8 mouse cellular contexts compared by ENCODE assay signal in genomic region chr5:108693872-108694288, GRCm38 (mm10). TPM values are rescaled to one million over a fixed set of nuclear protein-coding genes. Genes with fewer than 3 reads are reported as not detected.
DNase-seq lines count a peak whose midpoint lies in the region; ATAC-seq and TF ChIP-seq lines count a peak whose summit lies in the region.

No protein-coding gene starts in this region.

- H3K4me1 ChIP-seq in heart, embryonic 16.5 days (ENCODE audit: control insufficient read depth, insufficient read depth, low read length), result peaks cover 15% of the 10 kb centered on the region
- peaks cover 31% of the 10 kb centered on the region for H3K4me1 ChIP-seq in lung, embryonic 16.5 days (replicated peaks; ENCODE audit: control insufficient read depth, insufficient read depth, low read length)
- peaks cover 11% of the 10 kb centered on the region for H3K4me1 ChIP-seq in thymus, adult 2 months (replicated peaks; ENCODE audit: control insufficient read depth, insufficient read depth, low read length)

- peak overlapping the region; percentile 85 for H3K4me2 ChIP-seq in heart, embryonic 16.5 days (ENCODE audit: low read depth, low read length)
- peak overlapping the region; percentile 83 for H3K4me2 ChIP-seq in lung, embryonic 16.5 days (ENCODE audit: low read depth, low read length)

- TF ChIP-seq POLR2A in thymus, adult 2 months (IDR thresholded peaks at IDR 0.05; ENCODE audit: control insufficient read depth, extremely low read depth, insufficient read depth, low read length, poor library complexity), result no peak

- H3K36me3 ChIP-seq in heart, embryonic 16.5 days (ENCODE audit: control insufficient read depth, insufficient read depth), result no peaks in the 10 kb centered on the region
- 0 out of 2 replicates have a peak, but pooled peaks cover under 1% of the 10 kb centered on the region for H3K36me3 ChIP-seq in lung, embryonic 16.5 days (ENCODE audit: control insufficient read depth, insufficient read depth, low read length)
- H3K36me3 ChIP-seq in thymus, adult 2 months (ENCODE audit: control insufficient read depth, insufficient read depth, low read length), result no peaks in the 10 kb centered on the region

- peak; percentile 70 to 77 for DNase-seq in CD8-positive naive resting alpha-beta T cell, adult 2 months (ENCODE audit: low read depth in 2 of 2, low spot score in 2 of 2)
- DNase-seq in adrenal gland, postnatal 25 days, result peak; percentile 91
- peak; percentile 92 to 96 for DNase-seq in kidney, postnatal 25 days
- DNase-seq in ovary, adult 18-20 months (ENCODE audit: low spot score), result peak; percentile 83
- DNase-seq in thymus, adult 2 months, result peak; percentile 87

- H3K27ac ChIP-seq in heart, embryonic 16.5 days (ENCODE audit: low read length), result peak overlapping the region; percentile 5; the same call in 1 of the 2 replicates
- peak overlapping the region; percentile 73 for H3K27ac ChIP-seq in lung, embryonic 16.5 days (ENCODE audit: low read length)
- no peak overlapping the region for H3K27ac ChIP-seq in thymus, adult 2 months (ENCODE audit: control insufficient read depth, insufficient read depth, low read length)

- H3K4me3 ChIP-seq in heart, embryonic 16.5 days (ENCODE audit: low read length), result peak overlapping the region; percentile 70
- H3K4me3 ChIP-seq in lung, embryonic 16.5 days (ENCODE audit: low read length), result peak overlapping the region; percentile 88
- H3K4me3 ChIP-seq in thymus, adult 2 months (ENCODE audit: control insufficient read depth, insufficient read depth, low read length), result peak overlapping the region; percentile 62

- WGBS in heart, embryonic 16.5 days, result under 1% methylated on average over 42 of the region's 43 CpGs
- WGBS in lung, embryonic 16.5 days, result 0% methylated on average over 27 of the region's 43 CpGs
- under 1% methylated on average over 39 of the region's 43 CpGs for WGBS in thymus, adult 2 months

- ATAC-seq in erythroid progenitor cell, adult 5-6 weeks (replicated peaks; ENCODE audit: low FRiP score, poor library complexity, severe bottlenecking), result peak; percentile 89
- ATAC-seq in heart, embryonic 16.5 days (replicated peaks; ENCODE audit: extremely low read depth, insufficient read depth, low FRiP score), result peak; percentile 96
- peak; percentile 97 for ATAC-seq in lung, embryonic 16.5 days (ENCODE audit: low read depth)

- peak overlapping the region; percentile 81 for H3K9ac ChIP-seq in heart, embryonic 16.5 days (ENCODE audit: low read length)
- peak overlapping the region; percentile 87 for H3K9ac ChIP-seq in lung, embryonic 16.5 days (ENCODE audit: low read length)

- TF ChIP-seq CTCF in thymus, adult 2 months (IDR thresholded peaks at IDR 0.05; ENCODE audit: borderline replicate concordance, control insufficient read depth, extremely low read depth, insufficient read depth, low read length, poor library complexity), result no peak

- H3K27me3 ChIP-seq in heart, embryonic 16.5 days (ENCODE audit: control insufficient read depth, insufficient read depth, low read length), result no peaks in the 10 kb centered on the region
- no peaks in the 10 kb centered on the region for H3K27me3 ChIP-seq in lung, embryonic 16.5 days (ENCODE audit: control insufficient read depth, insufficient read depth, low read depth, low read length)
- no peaks in the 10 kb centered on the region for H3K27me3 ChIP-seq in thymus, adult 2 months (ENCODE audit: control insufficient read depth, insufficient read depth, low read length)

- no peaks in the 10 kb centered on the region for H3K9me3 ChIP-seq in heart, embryonic 16.5 days (replicated peaks; ENCODE audit: control insufficient read depth, low read length)
- H3K9me3 ChIP-seq in lung, embryonic 16.5 days (ENCODE audit: control insufficient read depth, low read length), result no peaks in the 10 kb centered on the region

RNA-seq across cellular contexts. Expression of gene Fgfrl1, which starts 1.7 kb away (rescaled TPM):
- 24.6 and 32.3 TPM in 2 replicates for total RNA-seq in adrenal gland, postnatal 25 days (2021)
- total RNA-seq in erythroid progenitor cell, adult 5-6 weeks (2015; ENCODE audit: low replicate concordance), result 22.2 and 28.8 TPM in 2 replicates
- total RNA-seq in erythroid progenitor cell, adult 5-6 weeks (2017; ENCODE audit: low replicate concordance), result 21.5 and 23.2 TPM in 2 replicates
- polyA plus RNA-seq in heart, embryonic 16.5 days (2015; fragmentation: Nextera tagmentation; extraction: Ambion mirVana), result 6.4 and 11.4 TPM in 2 replicates
- polyA plus RNA-seq in lung, embryonic 16.5 days (2015; fragmentation: Nextera tagmentation; extraction: Ambion mirVana), result 11.2 and 11.8 TPM in 2 replicates
- polyA plus RNA-seq in thymus, adult 2 months (2012; rRNA removed), result 22.2 and 26.0 TPM in 2 replicates

RNA-seq across cellular contexts. Expression of gene Slc26a1, which starts 18.5 kb away (rescaled TPM):
- 0.15 and 1.1 TPM in 2 replicates for total RNA-seq in adrenal gland, postnatal 25 days (2021)
- total RNA-seq in erythroid progenitor cell, adult 5-6 weeks (2015; ENCODE audit: low replicate concordance), result 3.6 and 4.6 TPM in 2 replicates
- total RNA-seq in erythroid progenitor cell, adult 5-6 weeks (2017; ENCODE audit: low replicate concordance), result 0.90 and 1.7 TPM in 2 replicates
- polyA plus RNA-seq in heart, embryonic 16.5 days (2015; fragmentation: Nextera tagmentation; extraction: Ambion mirVana), result 0.41 and 0.61 TPM in 2 replicates
- polyA plus RNA-seq in lung, embryonic 16.5 days (2015; fragmentation: Nextera tagmentation; extraction: Ambion mirVana), result 0.51 and 0.75 TPM in 2 replicates
- polyA plus RNA-seq in thymus, adult 2 months (2012; rRNA removed), result 0.44 and 0.87 TPM in 2 replicates

RNA-seq across cellular contexts. Expression of gene Dgkq, which starts 24.4 kb away (rescaled TPM):
- 21.2 and 22.7 TPM in 2 replicates for total RNA-seq in adrenal gland, postnatal 25 days (2021)
- 4.2 TPM in 1 of 2 replicates, not detected in the other for total RNA-seq in erythroid progenitor cell, adult 5-6 weeks (2015; ENCODE audit: low replicate concordance)
- total RNA-seq in erythroid progenitor cell, adult 5-6 weeks (2017; ENCODE audit: low replicate concordance), result 4.9 and 5.5 TPM in 2 replicates
- polyA plus RNA-seq in heart, embryonic 16.5 days (2015; fragmentation: Nextera tagmentation; extraction: Ambion mirVana), result 6.3 and 7.2 TPM in 2 replicates
- polyA plus RNA-seq in lung, embryonic 16.5 days (2015; fragmentation: Nextera tagmentation; extraction: Ambion mirVana), result 11.0 and 12.7 TPM in 2 replicates
- 39.5 and 45.0 TPM in 2 replicates for polyA plus RNA-seq in thymus, adult 2 months (2012; rRNA removed)

RNA-seq across cellular contexts. Expression of gene Idua, which starts 33.7 kb away (rescaled TPM):
- total RNA-seq in adrenal gland, postnatal 25 days (2021), result 17.2 and 19.1 TPM in 2 replicates
- 2.5 and 5.8 TPM in 2 replicates for total RNA-seq in erythroid progenitor cell, adult 5-6 weeks (2015; ENCODE audit: low replicate concordance)
- total RNA-seq in erythroid progenitor cell, adult 5-6 weeks (2017; ENCODE audit: low replicate concordance), result 2.2 TPM in 1 of 2 replicates, not detected in the other
- 13.9 and 15.5 TPM in 2 replicates for polyA plus RNA-seq in heart, embryonic 16.5 days (2015; fragmentation: Nextera tagmentation; extraction: Ambion mirVana)
- polyA plus RNA-seq in lung, embryonic 16.5 days (2015; fragmentation: Nextera tagmentation; extraction: Ambion mirVana), result 13.8 and 15.7 TPM in 2 replicates
- polyA plus RNA-seq in thymus, adult 2 months (2012; rRNA removed), result 34.6 and 35.4 TPM in 2 replicates
